Mouse (Mus musculus) kidney, adult 2 months (tissue): ENCODE data around the gene Dnajc27.

Experiments used
- CTCF ChIP-seq: fragments of 200-500 bp; conservative IDR thresholded peaks from 2 replicates; pipeline ENCODE4 v1.5.1; 2011; ENCODE audit warnings: low read depth, mild to moderate bottlenecking, control low read depth, low read length, moderate library complexity, mixed read lengths; ENCODE audit not compliant: insufficient read depth, insufficient read length
- POLR2A ChIP-seq: fragments of 200-500 bp; IDR thresholded peaks from one replicate; pipeline ENCODE4 v1.6.1; 2011; ENCODE audit warnings: low read depth, low read length, control low read depth

- no peak for TF ChIP-seq CTCF
- no peak for TF ChIP-seq POLR2A
Observed at GRCm38 (mm10) chr12:4039046-4039445, 43.3 kb upstream of the Dnajc27 start.
